Mouse (Mus musculus) bone marrow macrophage, adult 2 months (primary cell): ENCODE measurements around the gene Tsc22d2. TPM values are rescaled to one million over a fixed set of nuclear protein-coding genes. Genes with fewer than 3 reads are reported as not detected.

Experiments used
- H3K27ac ChIP-seq: 2 replicates; pipeline ENCODE4 v1.5.1; 2012; ENCODE audit warnings: low read depth, low read length; ENCODE audit not compliant: insufficient read depth
- H3K4me1 ChIP-seq: 2 replicates; pipeline ENCODE4 v1.6.1; 2012; ENCODE audit warnings: low read length; ENCODE audit not compliant: control insufficient read depth, insufficient read depth
- H3K4me3 ChIP-seq: 2 replicates; pipeline ENCODE4 v1.5.1; 2012; ENCODE audit warnings: mild to moderate bottlenecking, low read length, moderate library complexity; ENCODE audit not compliant: insufficient read depth
- CTCF ChIP-seq: IDR thresholded peaks from 2 replicates; pipeline ENCODE4 v1.5.1; 2012; ENCODE audit warnings: low read depth, mild to moderate bottlenecking, low read length, moderate library complexity
- POLR2A ChIP-seq: IDR thresholded peaks from 2 replicates; pipeline ENCODE4 v1.6.1; 2012; ENCODE audit warnings: mild to moderate bottlenecking, low read depth, low read length, borderline replicate concordance
- polyA plus RNA-seq: library from polyadenylated mRNA; stranded (reverse); fragments of >200 nt; gene quantifications from 2 replicates; pipeline ENCODE4 v1.2.4, GENCODE M21; 2012; ENCODE audit not compliant: missing spikeins, insufficient read depth, insufficient read length

Gene Tsc22d2
- polyA plus RNA-seq, 1 experiment, result 20.1 TPM

DNA sequence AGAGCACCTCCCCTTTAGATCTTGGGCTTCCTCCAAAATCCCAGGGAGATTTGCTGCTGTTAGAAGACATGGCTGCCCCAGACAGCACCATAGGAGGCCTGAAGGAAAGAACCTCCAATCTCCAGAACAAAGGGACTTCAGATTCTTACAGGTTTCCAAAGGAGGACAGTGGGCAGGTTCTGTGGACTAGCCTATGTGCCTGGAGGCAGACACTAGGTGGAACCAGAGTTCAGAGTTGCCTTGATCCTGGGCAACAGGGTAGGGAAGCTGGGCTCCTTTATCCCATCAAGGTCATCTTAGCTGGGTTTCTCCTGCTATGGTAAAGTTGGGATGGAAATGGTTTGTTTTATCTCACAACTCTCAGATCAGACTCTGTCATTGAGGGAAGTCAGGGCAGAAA lies 97.1 kb downstream of the Tsc22d2 start:
- H3K27ac ChIP-seq, result peak overlapping the region; percentile 25; the same call in 1 of the 2 replicates
- H3K4me1 ChIP-seq, result peaks cover 26% of the 10 kb centered on the region
- no peak overlapping the region for H3K4me3 ChIP-seq
- TF ChIP-seq POLR2A (no peak), CTCF (peak; percentile 42; the same call in 1 of the 2 replicates)

DNA sequence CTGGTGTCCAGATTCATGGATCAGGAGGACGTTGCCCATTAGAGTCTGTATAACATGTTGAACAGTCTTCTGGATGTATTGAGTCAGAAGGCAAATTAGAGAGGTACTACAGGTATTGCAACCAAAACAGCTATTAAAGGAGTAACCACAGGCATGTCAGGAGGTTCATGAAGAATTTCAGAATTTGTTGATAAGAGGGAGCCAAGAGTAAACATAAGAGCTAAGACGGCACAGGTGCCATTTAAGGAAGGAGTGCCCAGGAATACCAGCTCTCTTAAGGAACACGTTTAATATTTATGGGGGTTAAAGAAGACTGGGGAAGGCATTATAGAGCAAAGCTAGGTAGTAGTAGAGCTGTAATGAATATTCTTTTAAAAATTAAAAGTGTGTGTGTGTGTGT lies 98.2 kb downstream of the Tsc22d2 start:
- TF ChIP-seq POLR2A (no peak), CTCF (no peak)
- no peak overlapping the region for H3K4me3 ChIP-seq
- H3K4me1 ChIP-seq, result peaks cover 29% of the 10 kb centered on the region
- no peak overlapping the region for H3K27ac ChIP-seq

DNA sequence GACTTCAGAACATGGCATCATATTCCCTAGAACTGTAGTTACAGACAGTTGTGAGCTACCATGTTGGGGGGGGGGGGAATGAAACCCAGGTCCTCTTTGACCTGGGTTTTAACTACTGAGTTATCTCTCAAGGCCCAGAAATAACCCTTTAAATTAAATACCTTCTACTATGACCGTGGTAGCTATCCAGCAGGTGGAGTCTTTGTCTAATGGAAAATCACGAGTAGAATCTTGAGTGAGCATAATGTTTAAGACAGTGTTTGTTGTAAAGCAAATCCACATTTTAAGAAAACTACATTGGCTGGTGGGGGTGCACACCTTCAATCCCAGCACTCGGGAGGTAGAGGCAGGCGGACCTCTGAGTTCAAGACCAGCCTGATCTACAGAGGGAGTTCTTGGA lies 99.0 kb downstream of the Tsc22d2 start:
- Histone ChIP-seq H3K27ac (no peak overlapping the region), H3K4me3 (no peak overlapping the region), H3K4me1 (peaks cover 33% of the 10 kb centered on the region)
- TF ChIP-seq POLR2A, result no peak
- no peak for TF ChIP-seq CTCF

DNA sequence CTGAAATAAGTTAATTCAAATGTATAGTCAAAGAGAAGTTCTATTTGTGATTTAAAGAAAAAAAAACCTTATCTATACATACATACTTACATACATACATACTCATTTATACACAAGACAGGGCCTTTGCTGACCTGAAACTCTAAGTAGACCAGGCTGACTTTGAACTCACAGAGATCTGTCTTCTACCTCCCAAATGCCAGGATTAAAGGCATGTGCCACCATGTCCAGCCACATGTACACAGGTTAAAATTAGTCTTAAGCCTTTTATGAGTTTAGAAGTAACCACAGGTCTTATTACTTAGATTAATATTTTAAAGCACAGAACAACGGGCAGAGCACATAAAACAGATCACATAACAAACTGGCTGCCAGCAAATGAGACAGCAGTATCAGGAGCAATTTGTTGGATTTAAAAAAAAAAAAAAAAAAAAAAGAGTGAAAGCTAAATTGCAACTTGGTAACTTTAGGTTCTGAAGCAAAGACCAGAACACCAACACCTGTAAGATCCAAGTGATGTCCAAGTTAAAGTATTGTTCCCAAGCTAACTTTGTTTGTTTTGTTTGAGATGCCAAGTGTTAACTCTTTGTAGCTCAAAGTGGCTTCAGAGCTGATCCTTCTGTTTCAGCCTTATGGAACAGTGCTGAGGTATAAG lies 101.6 kb downstream of the Tsc22d2 start:
- Histone ChIP-seq H3K4me3 (peak overlapping the region; percentile 19), H3K27ac (peak overlapping the region; percentile 88), H3K4me1 (peaks cover 48% of the 10 kb centered on the region)
- TF ChIP-seq CTCF (no peak), POLR2A (no peak)

Other genes starting within 250 kb of the Tsc22d2 start
- 102 and 111 TPM in 2 replicates for gene Eif2a, start 111.1 kb downstream of the Tsc22d2 start, polyA plus RNA-seq
- gene Serp1, start 111.2 kb downstream of the Tsc22d2 start, polyA plus RNA-seq, result 306 and 329 TPM in 2 replicates
- 110 and 114 TPM in 2 replicates for gene Selenot, start 161.9 kb downstream of the Tsc22d2 start, polyA plus RNA-seq
- not detected in 2 replicates for gene Erich6, start 222.5 kb downstream of the Tsc22d2 start, polyA plus RNA-seq